Mouse (Mus musculus) erythroblast, embryonic 14.5 days (primary cell): ENCODE measurements around the gene Klf3.

Experiments used
- GATA1 ChIP-seq: IDR thresholded peaks from 2 replicates; pipeline ENCODE4 v1.6.1; 2012; ENCODE audit warnings: low read length, inconsistent platforms, mixed read lengths
- TAL1 ChIP-seq: IDR thresholded peaks from 3 replicates; pipeline ENCODE4 v1.6.1; 2012; ENCODE audit warnings: low read length, inconsistent platforms, mixed read lengths

DNA sequence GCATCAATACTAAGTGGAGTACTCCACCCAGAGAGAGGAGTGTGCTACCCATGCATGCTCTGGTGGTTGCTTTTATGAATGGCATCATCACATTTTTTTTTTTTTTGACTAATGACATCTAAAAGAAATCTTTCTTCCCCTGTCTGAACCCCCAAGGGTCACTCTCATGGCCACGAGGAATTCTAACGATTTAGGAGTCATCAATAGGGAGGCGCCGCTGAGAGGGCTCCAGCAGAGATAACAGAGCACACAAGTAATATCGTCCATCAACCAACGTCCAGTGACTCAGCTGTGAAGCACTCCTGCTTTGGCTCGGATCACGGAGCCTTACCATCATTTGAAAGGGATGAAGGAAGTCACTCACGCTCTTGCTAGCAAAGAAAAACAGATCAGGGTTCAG lies 63.9 kb downstream of the Klf3 start:
- TF ChIP-seq GATA1 (no peak), TAL1 (no peak)
